Mouse (Mus musculus) spleen, postnatal 10 days (tissue): ENCODE measurements at regions not wholly inside any gene's neighbourhood (a gene's known extent, or its start where the extent isn't known, plus 50 kb on each side); places are given as distances from the start of the nearest gene placed in this dataset.
"Not testable (repeated sequence)": the region's sequence is repeated elsewhere in the genome, so short reads cannot be mapped to it uniquely, and the experiment has no call there.

ENCODE experiments used
- DNase-seq, 2 experiments: peaks; one replicate each; pipeline ENCODE4 v3.0.0; 2021 to 2022; ENCODE audit warnings: low spot score in 2 of 2

DNA sequence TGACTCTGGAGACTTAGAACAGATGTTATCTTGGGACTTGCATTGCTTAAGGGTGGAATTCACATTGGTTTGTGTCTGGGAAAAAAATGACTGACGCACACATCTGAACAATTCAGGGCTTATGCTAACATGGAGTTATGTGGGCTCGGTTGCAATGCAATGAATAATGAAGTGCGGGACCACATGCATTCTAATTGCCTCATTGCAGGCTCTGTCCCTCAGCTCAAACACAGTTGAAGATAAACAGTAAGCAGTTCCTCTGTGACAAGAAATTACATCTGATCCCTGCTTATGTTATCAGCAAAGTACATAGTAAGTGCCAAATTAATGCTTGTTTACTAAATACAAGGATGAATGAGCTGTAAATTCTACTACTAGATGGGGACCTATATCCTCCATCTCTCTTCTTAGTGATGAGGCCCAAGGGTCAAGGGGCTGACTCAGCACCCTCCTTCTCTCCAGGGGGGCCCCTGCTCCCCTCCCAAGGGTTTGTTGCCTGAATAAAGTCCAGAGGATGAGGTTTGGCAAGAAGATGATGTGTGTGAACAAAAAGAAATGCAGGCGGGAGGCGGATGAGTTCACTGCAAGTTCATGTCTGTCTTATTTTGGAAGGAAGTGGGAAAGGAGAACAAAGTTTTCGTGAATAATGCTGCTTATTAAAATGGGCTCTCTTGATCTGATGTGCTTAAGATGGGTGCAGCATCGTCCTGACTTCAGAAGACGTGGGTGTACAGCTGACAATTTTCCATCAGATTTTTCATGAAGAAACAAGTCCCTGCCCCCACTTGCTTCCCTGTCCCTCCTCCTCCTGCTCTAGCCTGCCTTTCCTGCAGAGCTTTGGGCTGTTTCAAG, 533.1 kb downstream of the Shisa9 start:
- no peak for DNase-seq

DNA sequence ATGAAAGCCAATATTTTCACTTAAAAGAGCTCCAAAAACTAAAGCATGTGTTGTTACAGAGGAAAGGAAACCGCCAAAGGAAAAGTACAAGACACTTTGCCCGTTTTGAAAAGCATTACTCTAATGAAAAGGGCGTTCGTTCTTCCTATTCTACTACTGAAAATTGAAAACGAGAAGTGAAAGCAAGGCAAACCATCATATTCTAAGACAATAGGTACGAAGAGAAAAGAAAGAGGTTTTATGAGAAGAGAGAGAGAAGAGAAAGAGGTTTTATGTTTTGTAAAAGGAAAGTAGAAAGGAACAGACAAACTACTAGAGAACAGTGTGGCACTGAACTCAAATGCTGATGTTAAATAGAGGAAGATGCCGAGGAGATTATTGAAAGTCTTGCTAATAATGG, 534.4 kb downstream of the Shisa9 start:
- DNase-seq: no peak

DNA sequence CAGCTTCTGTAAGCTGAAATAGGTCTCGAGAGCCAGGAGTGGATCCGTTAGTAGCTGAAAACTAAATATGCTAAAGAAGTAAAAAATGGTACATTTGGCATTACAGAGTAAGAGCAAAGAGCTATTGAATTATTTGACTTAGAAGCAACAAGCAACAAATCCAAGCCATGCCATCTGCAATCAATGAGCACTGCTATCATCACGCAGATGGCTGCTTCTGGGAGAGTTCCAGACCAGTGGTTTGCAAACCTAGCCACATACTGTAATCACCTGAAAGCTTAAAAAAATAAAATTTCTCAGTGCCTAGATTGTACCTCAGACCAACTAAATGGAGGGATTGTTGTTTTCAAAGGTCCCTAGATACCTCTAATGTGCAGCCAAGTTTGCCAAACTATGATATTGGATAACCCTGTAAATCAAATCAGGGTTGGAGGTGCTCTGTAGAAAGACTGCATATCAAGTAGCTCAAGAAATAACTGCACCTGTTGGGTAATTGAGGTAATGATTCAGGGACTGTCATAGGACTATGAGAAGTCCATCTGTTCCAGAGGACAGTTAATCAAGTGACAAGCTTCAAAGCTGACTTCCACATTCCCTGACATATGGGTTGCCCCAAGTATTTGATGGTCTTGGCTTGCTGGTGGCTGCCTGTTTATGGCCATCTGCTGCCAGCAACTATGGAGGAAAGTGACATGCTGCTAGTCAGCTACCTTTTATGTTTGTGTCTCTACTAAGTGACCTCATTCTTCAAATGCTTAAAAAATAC, 538.0 kb downstream of the Shisa9 start:
- no peak for DNase-seq

DNA sequence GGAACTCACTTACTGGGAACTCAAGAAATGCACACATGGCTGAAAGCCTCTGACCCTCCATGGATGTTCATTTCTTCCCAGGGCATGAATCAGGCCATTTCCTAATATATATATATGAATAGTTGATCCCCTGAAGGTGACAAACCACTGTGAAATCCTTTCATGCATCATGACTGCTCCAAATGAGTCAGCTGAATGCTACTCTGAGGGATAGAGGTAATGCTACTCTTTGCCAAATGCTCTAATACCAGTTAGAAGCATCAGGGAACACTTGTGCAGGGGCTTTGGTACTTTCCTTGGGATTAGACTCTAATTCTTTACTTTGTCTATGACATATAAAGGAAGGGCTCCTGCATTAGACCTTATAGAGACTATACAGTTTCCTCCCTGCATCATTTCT, 561.0 kb upstream of the Ercc4 start:
- no peak for DNase-seq

DNA sequence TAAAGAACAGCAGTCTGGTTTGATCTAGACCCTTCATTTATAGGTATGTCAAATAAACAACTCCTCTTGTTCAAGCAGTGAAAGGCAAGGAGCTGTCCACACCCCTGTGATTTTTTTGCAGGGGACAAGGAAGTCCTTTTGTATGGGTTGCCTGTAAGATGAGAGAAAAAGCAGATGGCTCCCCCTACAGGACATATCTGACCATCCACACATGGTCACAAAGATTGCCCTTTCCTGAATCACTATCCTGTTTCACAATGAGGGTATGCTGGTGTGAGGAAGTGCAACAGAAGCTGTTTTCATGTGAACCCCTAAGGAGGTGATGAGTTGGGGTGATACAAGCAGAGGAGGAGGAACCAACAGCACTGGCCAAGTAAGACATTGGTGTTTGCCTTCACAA, 520.6 kb upstream of the Ercc4 start:
- no peak for DNase-seq

DNA sequence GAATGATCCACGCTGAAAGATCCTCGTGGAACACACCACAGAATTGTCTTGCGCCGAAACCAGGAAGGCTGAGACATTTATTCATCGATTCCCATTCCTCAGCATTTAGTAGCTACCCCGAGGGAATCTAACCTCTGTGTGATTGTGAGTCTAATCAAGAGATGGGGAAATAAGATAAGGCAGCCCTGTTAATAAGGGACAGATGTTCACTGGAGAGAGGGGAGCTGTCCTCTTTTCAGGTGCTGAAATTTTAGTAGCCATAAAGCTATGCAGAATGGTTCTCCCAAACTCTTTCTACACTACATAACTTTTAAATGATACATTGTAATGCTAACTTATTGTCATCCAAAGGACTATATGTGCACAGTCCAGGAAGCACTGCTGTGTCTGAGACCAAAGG, 501.2 kb upstream of the Ercc4 start:
- DNase-seq: no peak

DNA sequence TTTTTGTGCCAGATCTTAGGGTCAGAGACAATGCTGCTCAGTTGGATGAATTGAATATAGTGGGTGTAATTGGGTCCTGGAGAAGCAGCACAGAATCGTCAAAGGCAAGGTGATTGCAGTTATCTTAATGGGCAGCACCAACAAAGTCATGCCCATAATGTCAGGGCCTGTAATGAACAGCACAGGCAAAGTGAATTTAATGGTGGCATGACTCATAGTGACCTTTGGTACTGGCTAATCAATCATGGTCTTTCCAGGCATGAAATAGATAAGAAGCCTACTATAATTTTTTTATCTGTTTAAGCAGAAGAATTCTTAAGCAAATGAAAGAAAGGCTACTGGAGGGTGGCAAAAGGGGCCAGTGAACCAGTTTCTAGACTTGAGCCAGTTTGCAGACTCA, 498.4 kb upstream of the Ercc4 start:
- no peak for DNase-seq

DNA sequence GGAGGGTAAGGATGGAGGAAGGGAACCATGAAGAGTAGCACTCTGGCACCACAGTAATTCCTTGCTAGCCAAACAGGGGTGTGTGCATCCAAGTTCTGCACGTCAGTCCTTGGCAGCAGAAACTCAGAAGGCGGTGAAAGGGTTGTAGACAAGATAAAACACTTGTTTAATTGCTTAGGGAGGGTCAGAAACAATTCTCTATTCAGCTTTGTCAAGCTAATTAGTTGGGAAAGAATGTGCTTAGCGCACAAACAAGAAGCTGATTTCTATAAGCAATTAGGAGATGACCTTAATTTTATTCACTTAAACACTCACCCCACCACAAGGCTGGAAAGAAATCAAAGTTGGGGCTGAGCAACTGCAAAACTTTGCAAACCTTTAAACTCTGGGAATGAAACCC, 491.7 kb upstream of the Ercc4 start:
- DNase-seq: no peak

DNA sequence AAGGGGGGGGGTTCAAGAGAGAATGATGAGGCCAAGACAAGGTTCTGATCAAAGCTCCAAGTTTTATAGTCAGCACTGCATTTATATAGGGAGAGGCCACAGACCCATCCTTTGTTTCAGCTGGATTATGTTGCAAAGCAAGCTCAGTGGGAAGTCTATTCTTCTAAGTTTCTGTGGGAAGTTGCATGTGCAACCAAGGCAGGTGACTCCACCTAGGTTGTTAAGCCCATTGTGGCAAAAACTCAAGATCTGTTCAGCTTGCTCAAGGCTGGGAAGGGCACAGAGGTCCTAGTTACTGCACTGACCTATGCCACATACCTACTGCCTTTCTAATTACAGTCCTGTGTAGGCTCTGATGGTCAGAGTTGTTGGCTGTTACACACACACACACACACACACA, 477.0 kb upstream of the Ercc4 start:
- DNase-seq: no peak

DNA sequence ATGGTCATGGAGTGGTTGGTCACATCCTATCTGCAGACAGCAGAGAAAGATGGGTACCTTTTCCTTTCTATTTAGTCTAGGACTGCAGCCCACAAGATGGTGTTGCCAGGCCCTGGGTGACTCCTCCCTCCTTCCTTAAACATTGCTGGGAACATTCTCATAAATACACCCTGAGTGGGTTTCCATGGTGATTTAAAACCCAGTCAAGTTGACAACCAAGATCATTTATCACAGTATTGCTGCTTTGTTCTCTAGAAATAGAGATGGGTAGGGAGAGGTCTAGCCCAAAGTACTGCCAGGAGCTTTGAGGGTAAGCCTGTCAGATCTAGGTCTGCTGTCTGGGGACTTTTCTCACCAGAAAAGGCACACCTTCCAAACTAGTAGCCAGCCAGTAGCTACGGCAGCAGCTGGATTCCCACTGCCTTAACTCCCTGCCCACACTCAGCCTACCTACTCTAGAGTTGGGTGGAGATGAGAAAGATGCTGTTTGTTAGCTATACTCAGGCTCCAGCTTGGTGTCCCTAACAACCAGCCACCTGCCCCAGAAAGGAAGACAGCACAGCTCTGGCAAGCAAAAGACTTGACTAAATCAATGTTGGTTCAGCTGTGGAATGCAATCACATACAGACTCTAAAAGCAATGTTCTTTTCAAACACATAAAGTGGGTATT, 470.4 kb upstream of the Ercc4 start:
- no peak for DNase-seq

DNA sequence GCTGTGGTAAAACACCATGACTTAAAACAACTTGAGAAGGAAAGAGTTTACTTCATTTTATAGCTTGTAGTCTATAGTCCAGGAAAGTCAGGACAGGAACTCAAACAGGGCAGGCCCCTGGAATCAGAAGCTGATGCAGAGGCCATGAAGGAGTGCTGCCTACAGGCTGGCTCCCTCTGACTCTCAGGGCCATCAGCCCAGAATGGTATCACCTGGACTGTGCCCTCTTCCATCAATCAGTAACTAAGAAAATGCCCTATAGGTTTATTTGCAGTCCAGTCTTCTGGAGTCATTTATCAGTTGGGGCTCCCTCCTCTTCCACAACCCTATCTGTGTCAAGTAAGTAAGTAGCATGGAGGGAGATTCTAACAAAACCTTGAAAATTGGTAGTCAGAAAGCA, 466.4 kb upstream of the Ercc4 start:
- DNase-seq: no peak

DNA sequence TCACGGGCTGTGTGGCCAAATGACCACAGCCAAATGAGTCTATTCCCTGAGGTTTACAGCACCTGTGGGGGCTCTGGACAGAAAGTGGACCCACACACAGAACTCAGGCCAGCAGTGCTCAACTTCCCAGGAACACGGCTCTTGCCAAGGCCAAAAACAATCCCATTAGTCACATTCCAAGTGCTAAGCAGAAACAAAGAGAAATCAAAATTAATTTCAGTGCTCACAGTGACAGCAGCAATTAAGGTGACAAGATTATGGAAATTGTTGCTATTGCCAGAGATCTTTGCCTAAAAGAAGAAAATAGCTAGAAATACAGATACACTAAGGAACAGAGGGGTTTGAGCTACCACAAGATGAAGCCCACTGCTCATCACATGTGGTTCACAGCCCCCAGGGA, 464.9 kb upstream of the Ercc4 start:
- DNase-seq: no peak

DNA sequence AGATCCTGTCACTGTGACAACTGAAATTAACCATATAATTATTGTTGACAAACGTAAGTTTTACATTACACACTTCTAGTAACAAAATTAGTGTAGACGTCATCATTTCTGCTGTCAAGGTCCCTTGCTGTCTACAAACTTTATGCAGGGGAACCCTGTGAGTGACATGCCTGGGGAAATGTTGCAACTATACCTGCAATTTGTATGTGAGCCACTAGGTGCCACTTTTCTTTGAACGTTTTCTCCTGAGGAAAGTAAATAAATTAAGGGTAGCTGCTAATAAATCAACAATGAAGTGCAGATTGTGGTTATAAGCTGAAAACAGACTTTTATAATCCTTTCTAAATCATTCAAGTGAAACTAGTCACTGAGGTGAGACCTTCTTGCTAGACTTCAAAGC, 457.3 kb upstream of the Ercc4 start:
- DNase-seq: no peak

DNA sequence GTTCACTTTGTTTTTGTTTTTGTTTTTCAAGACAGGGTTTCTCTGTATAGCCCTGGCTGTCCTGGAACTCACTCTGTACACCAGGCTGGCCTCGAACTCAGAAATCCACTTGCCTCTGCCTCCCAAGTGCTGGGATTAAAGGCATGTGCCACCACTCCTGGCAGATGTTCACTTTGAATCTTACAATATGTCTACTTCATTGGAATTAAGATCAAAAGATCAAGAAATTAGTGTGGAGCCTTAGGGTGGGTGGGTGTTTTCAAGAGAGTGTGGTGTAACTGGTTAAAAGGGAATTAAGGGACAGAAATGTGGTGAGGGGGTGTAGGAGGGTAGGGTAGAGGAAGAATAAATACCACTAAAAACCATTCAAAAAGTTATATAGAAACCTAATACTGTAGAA, 435.8 kb upstream of the Ercc4 start:
- not testable (repeated sequence) for DNase-seq

DNA sequence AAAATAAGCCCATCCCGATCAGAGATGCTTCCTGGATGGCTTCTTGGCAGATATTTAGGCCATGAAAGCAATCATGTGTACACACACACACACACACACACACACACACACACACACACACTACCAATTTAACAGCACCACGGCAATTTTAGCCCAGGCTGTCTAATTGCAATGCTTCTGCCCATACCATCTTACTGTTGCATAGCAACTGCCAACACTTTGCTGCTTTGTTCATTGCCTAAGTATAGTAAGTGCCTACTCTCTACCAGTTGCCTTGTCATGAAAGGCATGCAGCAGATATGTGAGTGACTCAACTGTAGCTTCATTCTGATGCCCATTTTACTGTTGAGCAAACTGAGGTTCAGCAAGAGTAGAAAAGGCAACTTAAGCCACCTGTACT, 428.0 kb upstream of the Ercc4 start:
- no peak for DNase-seq

DNA sequence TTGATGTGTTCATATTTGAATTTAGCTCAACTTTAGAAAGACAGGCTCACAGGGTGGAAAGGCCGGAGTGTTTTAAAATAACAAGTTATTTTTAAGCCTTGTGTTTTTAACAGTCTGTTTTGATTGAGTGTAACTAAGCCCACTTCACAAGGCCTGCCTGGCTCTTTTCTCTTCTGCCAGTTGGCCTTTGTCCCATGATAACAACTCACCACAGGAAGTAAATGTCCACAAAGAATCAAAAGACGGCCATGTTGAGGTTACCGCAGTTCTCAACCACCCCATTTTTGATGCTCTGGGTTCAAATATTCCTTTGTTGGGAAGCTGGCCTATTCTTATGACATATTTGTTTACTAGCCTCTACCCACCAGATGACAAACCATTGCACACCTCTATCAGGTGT, 423.7 kb upstream of the Ercc4 start:
- DNase-seq: no peak

DNA sequence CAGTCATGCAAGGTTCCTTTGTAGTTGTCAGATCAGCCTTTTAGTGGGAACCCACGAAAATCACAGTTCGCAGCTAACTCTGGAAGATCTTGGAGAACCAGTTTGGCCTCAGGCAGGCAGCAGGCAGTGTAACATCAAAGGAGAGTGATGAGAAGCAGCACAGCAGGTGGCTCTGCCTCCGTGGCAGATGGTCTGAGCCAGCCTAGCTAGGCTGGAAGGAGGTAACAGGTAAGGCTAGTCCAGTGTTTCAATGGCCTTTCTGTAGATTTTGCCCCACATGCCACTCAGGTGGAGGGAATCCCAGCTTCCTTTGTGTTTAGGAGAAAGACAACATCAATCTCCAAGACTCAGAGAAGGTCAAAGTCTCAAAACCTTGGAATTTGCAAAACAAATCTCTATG, 417.7 kb upstream of the Ercc4 start:
- no peak for DNase-seq

DNA sequence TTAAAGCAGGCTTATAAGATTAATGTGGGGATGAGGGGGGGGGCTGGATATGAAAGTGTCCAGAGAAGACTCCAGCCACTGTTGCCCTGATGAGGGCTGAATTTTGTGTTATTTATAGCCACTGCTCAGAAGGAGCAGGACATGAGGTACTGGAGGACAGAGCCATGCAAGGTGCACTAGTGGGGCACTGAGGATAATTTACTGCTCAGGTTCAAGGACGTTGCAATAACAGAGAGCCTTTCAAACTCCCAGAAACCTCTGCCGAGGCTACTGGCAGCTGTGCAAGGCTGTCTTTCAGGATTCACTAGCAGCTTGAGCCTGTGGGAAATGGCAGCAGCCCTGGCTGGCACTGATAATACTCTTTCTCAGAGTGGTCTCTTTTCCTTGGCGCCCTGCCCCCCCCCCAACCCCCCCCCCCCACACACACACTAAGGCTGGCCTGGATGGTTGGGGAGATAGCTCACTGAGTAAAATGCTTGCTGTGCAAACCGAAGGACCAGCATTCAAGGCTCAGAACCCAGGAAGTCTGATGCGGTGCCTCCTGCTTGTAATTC, 416.7 kb upstream of the Ercc4 start:
- DNase-seq: no peak

DNA sequence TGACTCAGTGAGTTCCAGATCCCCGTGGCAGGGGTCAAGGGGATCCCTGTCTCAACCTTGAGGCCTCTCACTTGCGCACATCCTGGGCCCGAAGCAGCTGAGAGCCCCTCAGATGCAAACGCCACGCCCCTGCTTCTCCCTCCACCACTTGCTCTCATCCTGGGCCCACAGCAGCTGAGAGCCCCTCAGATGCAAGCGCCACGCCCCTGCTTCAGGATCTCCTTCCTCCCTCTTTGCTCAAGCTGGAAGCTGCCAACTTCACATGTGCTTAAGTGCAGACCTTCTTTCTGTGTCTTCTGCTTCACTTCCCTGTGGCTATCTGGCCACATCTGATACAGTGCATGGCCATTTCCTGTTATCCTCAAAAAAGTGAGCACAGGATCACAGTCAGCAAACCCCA, 416.1 kb upstream of the Ercc4 start:
- DNase-seq: no peak

DNA sequence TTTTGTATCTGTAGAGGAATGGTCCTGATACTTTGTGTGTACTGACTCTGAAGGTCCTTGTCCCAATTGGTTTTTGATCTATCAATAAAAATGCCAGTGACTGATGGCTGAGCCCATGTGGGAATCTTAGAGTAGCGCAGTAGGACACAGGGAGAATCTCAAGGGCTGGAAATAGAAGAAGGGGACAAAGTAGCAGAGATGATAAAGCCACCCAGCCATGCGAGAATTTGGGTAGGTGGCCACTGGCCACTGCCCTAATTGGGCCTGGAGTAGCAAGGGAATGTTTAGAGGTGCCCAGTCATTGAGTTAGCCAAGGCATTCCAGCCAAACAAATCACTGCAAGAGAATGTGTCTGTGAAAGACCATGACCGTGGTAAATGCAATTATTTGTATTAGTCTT, 414.8 kb upstream of the Ercc4 start:
- no peak for DNase-seq

DNA sequence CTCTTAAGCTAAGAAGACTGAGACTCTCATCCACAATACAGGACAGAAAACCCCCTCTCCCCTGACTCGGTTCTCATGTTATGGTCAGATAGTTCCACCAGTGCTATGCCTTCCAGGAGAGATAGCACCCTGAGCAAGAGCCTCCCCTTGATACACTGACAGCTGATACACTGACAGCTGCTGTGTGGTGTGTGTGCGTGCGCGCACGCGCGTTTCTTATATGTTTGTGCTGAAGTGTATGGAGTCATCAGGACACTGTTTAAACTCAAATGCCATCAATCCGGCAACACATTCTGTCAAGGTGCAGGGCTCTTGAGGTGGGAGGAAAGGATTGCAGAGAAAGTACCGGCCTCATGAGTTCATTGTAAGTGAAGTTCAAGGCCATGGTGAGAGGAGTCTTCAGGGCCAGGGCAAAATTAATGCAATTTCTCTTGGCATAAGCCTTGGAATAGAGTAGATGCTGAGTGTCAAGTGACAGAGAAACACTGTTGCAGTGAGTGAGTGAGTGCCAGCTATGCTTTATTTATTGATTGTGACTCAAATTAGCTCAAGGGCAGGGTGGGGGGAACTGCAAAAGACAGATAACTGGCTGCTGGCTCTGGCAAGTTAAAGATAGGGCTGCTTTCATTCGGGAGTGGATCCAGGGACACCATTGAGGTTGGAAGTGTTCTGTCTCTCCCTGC, 412.4 kb upstream of the Ercc4 start:
- DNase-seq: no peak

DNA sequence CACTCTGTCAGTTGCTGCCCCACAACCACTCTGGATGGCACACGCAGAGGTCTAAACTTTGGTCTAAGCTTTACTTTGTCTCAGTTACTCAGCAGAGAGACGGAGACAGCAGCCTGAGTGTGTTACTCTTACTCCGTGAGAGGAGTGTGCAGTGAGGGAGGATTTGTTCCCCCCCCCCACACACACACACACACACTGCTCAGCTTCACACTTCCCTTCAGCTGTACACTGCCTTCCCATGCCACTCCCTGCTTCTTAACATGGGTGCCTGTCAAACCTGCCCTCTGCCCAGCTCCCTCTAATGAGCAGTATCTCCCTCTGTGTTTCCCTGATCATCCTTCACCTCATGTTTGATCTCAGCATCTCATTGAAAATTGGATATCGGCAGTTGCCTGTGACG, 409.9 kb upstream of the Ercc4 start:
- DNase-seq: no peak
